Mouse (Mus musculus) retina, adult 2 months (tissue): ENCODE results near the gene Gopc.
A peak's percentile ranks its signal among the peaks of the same experiment; 100 is the strongest.
"Not testable (repeated sequence)": the region's sequence is repeated elsewhere in the genome, so short reads cannot be mapped to it uniquely, and the experiment has no call there.

Experiments used
- DNase-seq: peaks from one replicate; pipeline ENCODE4 v3.0.0-alpha.2; 2012; ENCODE audit warnings: low read depth, low spot score

The Gopc gene

GRCm38 (mm10) chr10:52387192-52387591 lies 5.3 kb upstream of the Gopc start:
- DNase-seq, result no peak

DNA sequence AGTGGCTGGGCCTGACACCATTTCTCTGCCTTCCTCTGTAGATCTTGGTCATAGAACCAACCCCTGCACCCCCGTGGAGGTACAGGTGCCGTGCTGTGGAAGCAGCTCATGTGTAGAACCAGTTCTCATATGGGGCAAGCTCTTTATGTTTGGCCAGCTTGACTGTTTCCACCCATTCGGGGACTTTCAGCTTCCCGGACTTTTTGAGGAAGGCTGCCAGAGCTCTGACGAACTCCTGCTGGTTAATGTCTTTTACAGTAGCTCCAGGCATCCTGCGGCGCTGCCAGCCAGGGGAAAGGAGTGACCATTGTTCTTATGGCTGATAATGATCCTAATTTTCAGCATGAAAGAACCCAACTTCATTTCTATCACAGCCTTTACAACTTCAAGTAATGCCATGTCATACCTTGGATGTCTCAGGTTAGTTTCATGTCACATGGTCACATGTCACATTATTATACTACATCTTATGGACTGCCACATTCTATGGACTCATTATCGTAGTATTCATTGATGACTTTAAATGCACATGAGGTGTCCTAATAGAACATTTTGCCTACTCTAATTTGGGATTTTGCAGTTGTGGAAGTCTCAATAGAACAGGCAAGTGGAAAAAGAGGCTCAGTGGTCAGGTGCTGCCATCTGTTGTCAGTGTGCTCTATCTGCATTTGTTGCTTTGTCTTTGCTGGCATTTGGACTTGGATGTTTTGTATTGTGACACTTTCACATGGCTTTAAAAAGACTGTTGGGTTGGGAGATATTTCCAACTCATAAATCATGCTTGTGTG lies 3.1 kb upstream of the Gopc start:
- peak; percentile 41 for DNase-seq

DNA sequence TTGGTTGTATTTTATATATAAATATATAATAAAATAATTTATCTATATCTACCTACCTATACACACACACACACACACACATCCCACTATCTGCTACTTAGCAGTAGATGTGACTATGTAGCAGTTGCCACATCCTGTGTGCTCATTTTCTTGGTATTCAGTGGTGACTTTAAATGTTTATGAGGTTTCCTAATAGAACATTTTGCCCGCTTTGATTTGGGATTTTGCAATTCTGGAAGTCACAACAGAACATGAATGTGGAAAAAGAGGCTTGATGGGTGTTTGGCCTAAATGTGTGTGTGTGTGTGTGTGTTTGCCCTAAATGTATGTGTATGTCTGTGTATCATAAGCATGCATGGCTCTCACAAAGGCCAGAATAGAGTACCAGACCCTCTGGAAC lies 1.6 kb upstream of the Gopc start:
- no peak for DNase-seq

GRCm38 (mm10) chr10:52383022-52383421 lies 1.1 kb upstream of the Gopc start:
- no peak for DNase-seq

DNA sequence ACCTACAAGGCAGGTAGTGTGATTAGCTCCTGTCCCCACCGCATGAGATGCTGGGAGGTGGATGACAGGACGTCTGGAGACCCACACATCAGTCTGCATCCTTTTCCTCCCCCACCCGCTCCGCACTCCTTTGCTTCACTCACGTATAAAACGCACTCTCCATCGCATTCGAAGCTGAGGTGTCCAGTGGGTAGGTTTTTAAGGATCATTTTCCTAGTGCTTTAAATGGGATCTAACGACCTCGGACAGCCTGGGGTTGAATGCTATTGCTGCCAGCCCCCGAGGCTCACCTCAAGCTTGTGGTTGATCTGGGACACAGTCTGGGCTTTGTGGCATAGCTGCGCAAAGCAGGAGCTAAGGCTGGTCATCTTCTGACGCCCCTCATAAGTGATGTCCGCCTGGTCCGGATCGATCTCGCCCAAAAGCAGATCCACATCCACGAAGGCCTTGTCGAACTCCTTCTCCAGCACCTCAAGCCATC lies 563 bp downstream of the Gopc start:
- DNase-seq, result peak; percentile 16

DNA sequence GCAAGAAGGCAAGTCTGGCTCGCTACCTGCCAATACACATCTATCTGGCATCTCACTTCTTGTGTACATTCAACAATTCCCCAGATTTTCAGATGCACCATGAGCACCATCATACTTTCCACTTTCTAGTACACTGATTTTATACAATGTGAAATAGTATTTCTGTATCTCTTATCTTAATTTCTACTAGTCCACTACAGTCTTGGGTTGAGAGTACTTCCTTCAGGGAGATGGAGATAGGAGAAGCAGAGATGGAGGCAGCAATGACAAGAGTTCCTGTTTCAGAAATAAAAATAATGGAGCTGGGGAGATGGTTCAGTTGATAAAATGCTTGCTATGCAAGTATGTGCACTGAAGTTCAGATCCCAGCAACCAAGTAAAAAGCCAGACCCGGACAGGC lies 4.1 kb downstream of the Gopc start:
- no peak for DNase-seq

- no peak for DNase-seq
Observed at GRCm38 (mm10) chr10:52376422-52376821, 5.5 kb downstream of the Gopc start.

GRCm38 (mm10) chr10:52374651-52375050 lies 7.3 kb downstream of the Gopc start:
- no peak for DNase-seq

DNA sequence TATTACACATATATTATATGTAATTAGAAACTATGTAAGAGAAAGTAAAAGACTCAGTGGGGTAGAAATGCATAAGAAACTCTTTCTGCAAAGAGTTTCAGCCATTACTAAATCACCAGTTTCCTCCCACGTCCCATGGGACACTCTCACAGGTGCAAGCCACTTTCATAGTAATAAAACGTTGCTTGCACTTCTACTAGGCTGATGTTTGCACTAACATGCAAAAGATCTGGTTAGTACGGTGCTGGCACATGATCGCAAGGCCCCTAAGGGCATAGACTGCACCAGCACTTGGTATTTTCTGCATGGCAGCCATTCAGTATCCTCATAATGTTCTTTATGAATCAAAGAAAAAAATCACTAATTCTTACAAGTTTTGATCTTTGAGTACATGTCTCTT lies 8.1 kb downstream of the Gopc start:
- DNase-seq, result no peak

DNA sequence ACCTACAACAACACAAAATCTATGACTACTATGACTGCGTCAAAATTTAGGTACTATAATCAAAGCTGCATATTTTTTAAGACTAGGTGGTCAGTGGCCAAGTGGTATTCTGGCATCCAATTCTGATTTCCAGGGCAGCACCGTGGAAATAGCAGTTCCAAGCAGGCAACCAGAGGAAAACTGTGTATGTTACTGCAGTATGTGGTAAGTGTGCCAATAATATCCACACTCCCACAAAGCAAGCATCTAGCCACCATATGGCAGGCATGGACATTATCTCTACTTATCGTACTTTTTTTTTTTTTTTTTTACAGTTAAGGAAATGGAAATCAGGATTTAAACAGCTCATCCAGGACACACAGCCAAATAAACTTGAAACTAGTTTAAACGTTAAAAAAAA lies 13.5 kb downstream of the Gopc start:
- no peak for DNase-seq

GRCm38 (mm10) chr10:52360862-52361609 lies 20.9 kb downstream of the Gopc start:
- DNase-seq, result no peak

DNA sequence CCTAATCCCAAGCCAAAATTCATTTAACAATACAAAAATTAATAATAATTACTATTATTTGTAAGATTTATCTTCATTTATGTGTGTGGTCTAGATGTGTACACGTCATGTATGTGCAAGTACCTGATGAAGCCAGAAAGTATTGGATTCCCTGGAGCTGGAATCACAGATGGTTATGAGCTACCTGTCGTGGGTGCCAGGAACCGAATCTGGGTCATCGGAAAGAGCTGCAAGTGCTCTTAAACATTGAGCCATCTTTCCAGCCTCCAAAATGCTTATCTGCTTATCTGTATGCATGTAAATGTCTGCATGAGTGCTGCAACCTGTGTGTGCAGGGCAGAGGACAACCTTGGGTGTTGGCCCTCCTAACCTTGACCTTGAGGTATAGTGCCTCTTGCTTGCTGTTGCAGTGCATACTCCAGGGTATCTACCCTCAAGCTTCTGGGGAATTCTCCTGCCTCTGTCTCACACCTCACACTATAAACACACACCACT lies 21.6 kb downstream of the Gopc start:
- no peak for DNase-seq

DNA sequence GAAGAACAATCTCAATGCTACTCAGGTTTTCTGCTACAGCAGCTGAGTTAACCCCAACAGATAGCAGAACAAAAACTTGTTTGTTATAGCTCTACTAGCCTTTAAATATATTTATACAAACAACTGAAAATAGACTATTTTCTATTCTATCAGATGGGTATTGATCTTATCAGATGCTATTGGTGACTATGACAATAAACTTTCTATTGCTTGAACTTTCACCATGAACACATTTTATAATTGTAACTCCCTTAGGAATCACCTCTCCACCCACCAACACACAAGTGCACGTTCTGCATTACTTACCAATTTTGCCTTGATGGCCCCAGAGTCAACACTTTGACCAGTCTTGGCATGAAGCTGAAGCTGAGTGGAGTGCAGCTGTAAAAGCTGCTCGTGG lies 23.5 kb downstream of the Gopc start, which contains the start of gene Gm26741:
Gene Gm26741, plus strand, starts transcription at position 301 of the 400 bp plus-strand sequence.
- DNase-seq, result no peak

GRCm38 (mm10) chr10:52353184-52353583 lies 28.7 kb downstream of the Gopc start:
- no peak for DNase-seq

DNA sequence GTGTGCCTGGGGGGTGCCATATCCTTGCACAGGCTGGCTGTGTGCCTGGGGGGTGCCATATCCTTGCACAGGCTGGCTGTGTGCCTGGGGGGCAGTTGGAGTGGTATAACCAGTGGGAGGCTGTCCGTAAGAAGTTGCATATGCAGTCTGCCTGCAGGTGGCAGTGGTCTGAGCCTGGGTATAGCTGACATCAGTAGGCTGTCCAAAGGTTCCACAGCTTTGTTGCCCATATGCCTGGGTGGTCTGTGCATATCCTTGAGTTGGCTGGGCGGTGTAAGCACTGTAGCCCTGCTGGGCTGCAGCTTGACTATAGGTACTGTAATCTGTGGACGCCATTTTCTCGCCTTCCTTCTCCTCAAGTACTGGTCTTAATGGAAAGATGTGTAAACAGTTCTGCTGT lies 38.6 kb downstream of the Gopc start:
- DNase-seq, result not testable (repeated sequence)

DNA sequence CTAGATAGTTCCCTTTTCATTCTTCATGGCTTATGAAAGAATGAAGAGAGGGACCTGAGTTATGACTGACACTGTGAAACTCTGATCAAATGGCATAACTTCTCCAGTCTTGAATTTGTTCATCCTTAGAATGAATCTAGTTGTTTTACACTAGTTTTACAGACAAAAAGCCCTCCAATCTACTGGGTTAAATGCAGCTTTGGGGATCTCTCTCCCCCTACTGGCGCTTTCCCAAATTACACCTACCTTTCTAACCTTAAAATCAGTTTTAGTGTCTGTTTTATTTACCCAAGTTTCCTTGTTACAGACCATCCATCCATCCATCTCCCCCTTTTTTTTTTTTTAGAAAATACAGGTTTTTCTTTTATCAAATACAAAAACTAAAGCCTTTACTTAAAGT lies 50.9 kb downstream of the Gopc start:
- peak; percentile 13 for DNase-seq

DNA sequence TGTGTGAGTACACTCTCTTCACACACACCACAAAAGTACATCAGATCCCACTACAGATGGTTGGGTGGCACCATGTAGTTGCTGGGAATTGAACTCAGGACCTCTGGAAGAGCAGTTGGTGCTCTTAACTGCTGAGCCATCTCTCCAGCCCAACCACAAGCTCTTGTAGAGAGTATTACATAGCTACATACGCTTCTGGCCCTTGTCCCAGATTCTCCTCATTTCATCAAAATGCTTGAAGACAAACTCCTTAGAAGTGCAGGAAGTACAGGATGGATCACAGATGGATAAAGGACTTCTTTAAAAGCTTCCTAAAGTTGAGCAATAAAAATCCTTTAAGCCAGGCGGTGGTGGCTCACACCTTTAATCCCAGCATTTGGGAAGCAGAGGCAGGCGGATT lies 60.0 kb downstream of the Gopc start:
- no peak for DNase-seq

DNA sequence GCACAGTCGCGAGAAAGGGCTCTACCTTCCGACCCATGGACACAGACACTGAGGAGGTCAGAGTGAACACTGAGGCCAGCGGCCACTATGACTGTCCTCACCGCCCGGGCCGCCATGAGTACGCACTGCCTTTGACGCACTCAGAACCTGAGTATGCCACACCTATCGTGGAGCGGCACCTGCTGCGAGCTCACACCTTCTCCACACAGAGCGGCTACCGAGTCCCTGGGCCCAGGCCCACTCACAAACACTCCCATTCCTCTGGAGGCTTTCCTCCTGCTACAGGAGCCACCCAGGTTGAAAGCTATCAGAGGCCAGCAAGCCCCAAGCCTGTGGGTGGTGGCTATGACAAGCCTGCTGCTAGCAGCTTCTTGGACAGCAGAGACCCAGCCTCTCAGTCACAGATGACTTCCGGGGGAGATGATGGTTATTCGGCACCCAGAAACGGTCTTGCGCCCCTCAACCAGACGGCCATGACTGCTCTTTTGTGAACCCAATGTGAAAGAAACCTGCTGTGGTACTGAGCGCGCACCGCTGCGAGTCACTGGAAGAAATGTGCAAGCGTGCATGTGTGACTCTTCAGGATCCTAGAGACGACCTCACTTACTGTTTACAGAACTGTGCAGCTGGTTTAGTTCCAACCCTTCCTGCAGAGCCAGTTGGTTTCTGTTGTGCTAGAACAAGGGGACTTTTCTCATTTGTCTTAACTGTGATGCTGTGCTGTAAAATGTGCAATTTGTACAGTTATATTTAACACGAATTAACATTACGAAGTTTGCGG lies 62.2 kb downstream of the Gopc start:
- DNase-seq, result no peak

DNA sequence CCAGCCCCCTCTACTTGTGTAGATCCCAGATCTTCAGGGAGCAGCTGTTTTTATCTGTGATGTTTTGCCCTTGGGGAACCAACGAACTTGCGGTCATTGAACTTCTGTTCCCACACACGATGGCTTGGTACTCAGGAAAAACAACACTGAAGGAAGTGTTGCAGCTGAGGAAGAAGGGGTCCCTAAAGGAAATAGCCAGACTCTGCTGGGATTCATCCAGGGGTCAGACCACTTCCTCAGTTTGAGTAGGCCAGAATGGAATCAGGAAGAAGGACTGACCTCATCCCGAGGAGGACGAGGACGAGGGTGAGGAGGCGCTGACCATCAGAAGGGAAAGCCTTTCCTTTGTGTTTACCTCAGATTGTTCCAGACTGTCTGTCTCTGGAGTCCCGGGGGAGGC lies 72.7 kb downstream of the Gopc start:
- no peak for DNase-seq

- DNase-seq, result no peak
Observed at GRCm38 (mm10) chr10:52304574-52304973, 77.3 kb downstream of the Gopc start.

DNA sequence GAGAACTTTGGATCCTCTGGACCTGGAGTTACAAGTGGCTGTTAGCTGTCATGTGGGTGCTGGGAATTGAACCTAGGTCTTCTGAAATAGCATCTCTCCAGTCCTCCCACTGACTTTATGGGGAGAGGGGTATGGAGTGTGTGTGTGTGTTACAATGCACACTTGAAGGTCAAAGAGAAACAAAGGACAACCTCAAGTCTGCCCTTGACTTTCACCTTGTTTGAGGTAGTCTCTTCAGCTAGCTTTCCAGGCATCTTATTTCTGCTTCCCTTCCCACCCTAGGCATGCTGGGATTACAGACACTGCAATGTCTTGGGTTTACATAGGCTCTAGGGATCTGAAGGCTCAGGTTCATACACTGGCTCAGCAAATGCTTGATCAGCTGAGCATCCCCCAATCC lies 79.7 kb downstream of the Gopc start:
- DNase-seq, result no peak

DNA sequence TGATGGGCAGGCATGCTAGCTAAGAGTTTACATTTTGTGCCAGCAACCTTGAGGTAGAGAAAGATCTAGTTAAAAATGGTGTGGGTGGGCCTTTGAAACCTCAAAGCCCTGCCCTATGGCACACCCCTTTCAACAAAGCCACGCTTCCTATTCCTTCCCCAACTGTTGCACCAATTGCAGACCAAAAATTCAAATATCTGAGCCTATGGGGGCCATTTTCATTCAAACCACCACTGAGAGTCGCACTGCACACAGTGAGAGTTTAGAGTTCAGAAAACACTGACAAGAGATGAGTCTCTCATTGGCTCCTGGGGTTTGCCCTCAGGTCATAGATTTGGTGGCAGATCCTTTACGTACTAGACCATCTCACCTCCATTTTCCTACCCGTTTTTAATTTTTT lies 80.2 kb downstream of the Gopc start:
- DNase-seq, result no peak
